7 mouse cellular contexts compared by ENCODE assay signal in genomic region chrX:129749571-129750061, GRCm38 (mm10). TPM values are rescaled to one million over a fixed set of nuclear protein-coding genes. Genes with fewer than 3 reads are reported as not detected.
A peak's percentile ranks its signal among the peaks of the same experiment; 100 is the strongest.
DNase-seq lines count a peak whose midpoint lies in the region; ATAC-seq lines count a peak whose summit lies in the region.

TSS of gene Diaph2 (plus strand) at chrX:129749742.

- peak; percentile 95 for ATAC-seq in embryonic facial prominence, embryonic 11.5 days (replicated peaks; ENCODE audit: insufficient number of reproducible peaks, low FRiP score, low TSS enrichment, low read depth)
- peak; percentile 96 for ATAC-seq in midbrain, embryonic 12.5 days (ENCODE audit: low FRiP score, low read depth)

- no peaks in the 10 kb centered on the region for H3K27me3 ChIP-seq in embryonic facial prominence, embryonic 11.5 days (ENCODE audit: control insufficient read depth, insufficient read depth, low read length)
- H3K27me3 ChIP-seq in limb, embryonic 10.5 days (ENCODE audit: low read depth, poor library complexity, severe bottlenecking), result 0 out of 2 replicates have a peak, but pooled peaks cover 2% of the 10 kb centered on the region
- no peaks in the 10 kb centered on the region for H3K27me3 ChIP-seq in midbrain, embryonic 12.5 days

- H3K27ac ChIP-seq in embryonic facial prominence, embryonic 11.5 days (replicated peaks; ENCODE audit: low read depth, low read length), result no peak within 1 kb of the TSS
- H3K27ac ChIP-seq in limb, embryonic 10.5 days, result peak within 1 kb of the TSS; percentile 81
- no peak within 1 kb of the TSS for H3K27ac ChIP-seq in midbrain, embryonic 12.5 days (replicated peaks)

- H3K9me3 ChIP-seq in embryonic facial prominence, embryonic 11.5 days (replicated peaks; ENCODE audit: control insufficient read depth, low read length), result no peaks in the 10 kb centered on the region
- H3K9me3 ChIP-seq in limb, embryonic 10.5 days (replicated peaks), result no peaks in the 10 kb centered on the region
- no peaks in the 10 kb centered on the region for H3K9me3 ChIP-seq in midbrain, embryonic 12.5 days

- H3K4me3 ChIP-seq in embryonic facial prominence, embryonic 11.5 days (ENCODE audit: low read depth, low read length), result peak within 1 kb of the TSS; percentile 50
- peak within 1 kb of the TSS; percentile 60 for H3K4me3 ChIP-seq in limb, embryonic 10.5 days
- H3K4me3 ChIP-seq in midbrain, embryonic 12.5 days, result peak within 1 kb of the TSS; percentile 58

- peak within 1 kb of the TSS; percentile 68 for H3K9ac ChIP-seq in embryonic facial prominence, embryonic 11.5 days (replicated peaks; ENCODE audit: low read length)
- peak within 1 kb of the TSS; percentile 51 for H3K9ac ChIP-seq in midbrain, embryonic 12.5 days (replicated peaks)

- H3K4me1 ChIP-seq in embryonic facial prominence, embryonic 11.5 days (ENCODE audit: control insufficient read depth, insufficient read depth, low read length), result no peaks in the 10 kb centered on the region
- H3K4me1 ChIP-seq in limb, embryonic 10.5 days, result no peaks in the 10 kb centered on the region
- H3K4me1 ChIP-seq in midbrain, embryonic 12.5 days, result no peaks in the 10 kb centered on the region

- peak; percentile 90 for DNase-seq in adrenal gland, postnatal 14 days
- DNase-seq in embryonic facial prominence, embryonic 11.5 days (ENCODE audit: low spot score), result peak; percentile 77
- DNase-seq in heart, adult 11 months, result peak; percentile 99
- DNase-seq in kidney, adult 11 months, result peak; percentile 85
- DNase-seq in limb, embryonic 10.5 days (ENCODE audit: low spot score), result peak; percentile 74
- peak; percentile 79 for DNase-seq in skeletal muscle tissue, adult 2 months (ENCODE audit: low read depth, low spot score)

- no peaks in the 10 kb centered on the region for H3K36me3 ChIP-seq in embryonic facial prominence, embryonic 11.5 days (replicated peaks; ENCODE audit: control insufficient read depth, insufficient read depth, low read depth, low read length)
- no peaks in the 10 kb centered on the region for H3K36me3 ChIP-seq in limb, embryonic 10.5 days
- H3K36me3 ChIP-seq in midbrain, embryonic 12.5 days, result no peaks in the 10 kb centered on the region

- 11% methylated on average over 49 of the region's 49 CpGs for WGBS in embryonic facial prominence, embryonic 11.5 days
- 8% methylated on average over 43 of the region's 49 CpGs for WGBS in limb, embryonic 10.5 days
- 16% methylated on average over 47 of the region's 49 CpGs for WGBS in midbrain, embryonic 12.5 days

- H3K4me2 ChIP-seq in embryonic facial prominence, embryonic 11.5 days (ENCODE audit: low read depth, low read length), result peak within 1 kb of the TSS; percentile 44
- peak within 1 kb of the TSS; percentile 54 for H3K4me2 ChIP-seq in midbrain, embryonic 12.5 days (replicated peaks)

RNA-seq across cellular contexts. Expression of gene Diaph2, which starts in this region (rescaled TPM):
- 24.3 and 24.4 TPM in 2 replicates for total RNA-seq in adrenal gland, postnatal 14 days (2021)
- polyA plus RNA-seq in embryonic facial prominence, embryonic 11.5 days (2014; fragmentation: Nextera tagmentation; extraction: Ambion mirVana), result 4.6 and 4.7 TPM in 2 replicates
- polyA plus RNA-seq in limb, embryonic 10.5 days (2016; fragmentation: Nextera tagmentation; extraction: Ambion mirVana), result 2.5 and 3.6 TPM in 2 replicates
- 6.7 and 7.3 TPM in 2 replicates for polyA plus RNA-seq in midbrain, embryonic 12.5 days (2016; fragmentation: Nextera tagmentation; extraction: Ambion mirVana)
